ENCODE assay signal across 25 mouse cellular contexts in the genomic region with DNA sequence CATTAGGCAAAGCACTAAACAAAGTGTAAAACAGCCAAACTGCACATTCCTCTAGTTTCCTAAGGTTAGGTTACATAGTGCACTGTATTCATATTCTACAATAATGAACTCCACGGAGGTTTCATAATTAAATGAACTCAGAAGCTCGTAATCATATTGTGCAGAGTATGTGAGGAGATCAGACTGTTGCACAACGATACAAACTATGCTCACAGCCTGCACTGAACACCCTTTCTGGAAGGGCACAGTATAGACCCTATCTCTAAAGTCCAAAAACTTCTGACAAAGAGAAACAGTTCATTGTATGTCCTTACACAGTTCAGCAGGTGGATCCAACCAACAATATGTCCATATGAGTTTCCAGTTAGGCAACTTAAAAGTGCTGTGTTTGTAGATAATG.
DNase-seq lines count a peak whose midpoint lies in the region; ATAC-seq and TF ChIP-seq lines count a peak whose summit lies in the region.
"Had no signal": no experiment of that assay in that cellular context is flagged by ENCODE, and none has a peak within 500 bp of the region (broad histone marks: within the 10 kb centered on the region; RNA-seq: fewer than 3 reads in every experiment).

No protein-coding gene starts in this region.

- no peak overlapping the region for H3K9ac ChIP-seq in hindbrain, embryonic 14.5 days
- no peak overlapping the region for H3K9ac ChIP-seq in hindbrain, embryonic 12.5 days
- H3K9ac ChIP-seq in lung, postnatal 0 days (replicated peaks; ENCODE audit: low read depth), result no peak overlapping the region
- H3K9ac ChIP-seq in neural tube, embryonic 13.5 days, result no peak overlapping the region
- no peak overlapping the region for H3K9ac ChIP-seq in neural tube, embryonic 15.5 days (replicated peaks)
- H3K9ac ChIP-seq: embryonic facial prominence, embryonic 12.5 days; forebrain, postnatal 0 days; hindbrain, embryonic 13.5 days had no signal

- H3K4me1 ChIP-seq in hindbrain, embryonic 14.5 days (replicated peaks; ENCODE audit: control insufficient read depth, insufficient read depth, low read length), result peaks cover 45% of the 10 kb centered on the region
- H3K4me1 ChIP-seq in hindbrain, embryonic 12.5 days, result peaks cover 24% of the 10 kb centered on the region
- H3K4me1 ChIP-seq in lung, postnatal 0 days (ENCODE audit: insufficient read depth, low read depth, low read length), result no peaks in the 10 kb centered on the region
- no peaks in the 10 kb centered on the region; the same call in 1 of the 2 replicates for H3K4me1 ChIP-seq in lung, adult 2 months (ENCODE audit: control insufficient read depth, insufficient read depth, low read length)
- peaks cover 81% of the 10 kb centered on the region for H3K4me1 ChIP-seq in neural tube, embryonic 13.5 days (replicated peaks)
- peaks cover 42% of the 10 kb centered on the region for H3K4me1 ChIP-seq in neural tube, embryonic 15.5 days

- H3K27me3 ChIP-seq in hindbrain, embryonic 14.5 days (ENCODE audit: control insufficient read depth, insufficient read depth, low read length), result no peaks in the 10 kb centered on the region
- no peaks in the 10 kb centered on the region for H3K27me3 ChIP-seq in hindbrain, embryonic 12.5 days
- no peaks in the 10 kb centered on the region for H3K27me3 ChIP-seq in lung, postnatal 0 days (replicated peaks; ENCODE audit: insufficient read depth, low read length)
- no peaks in the 10 kb centered on the region for H3K27me3 ChIP-seq in neural tube, embryonic 13.5 days
- H3K27me3 ChIP-seq in neural tube, embryonic 15.5 days (replicated peaks), result no peaks in the 10 kb centered on the region
- H3K27me3 ChIP-seq: embryonic facial prominence, embryonic 12.5 days; hindbrain, embryonic 13.5 days had no signal

- DNase-seq in hindbrain, embryonic 14.5 days (ENCODE audit: low spot score), result no peak
- peak; percentile 9 for DNase-seq in lung, postnatal 0 days (ENCODE audit: low spot score)
- DNase-seq in lung, adult 2 months, result no peak
- DNase-seq: adrenal gland, adult 8-10 months; adrenal gland, postnatal 25 days; cerebellum, adult 11-12 months; cerebellum, adult 8-10 months; cerebellum, postnatal 10 days; cerebellum, postnatal 36 days; forebrain, postnatal 0 days; gastrocnemius, adult 2 months; gastrocnemius, postnatal 14 days; heart, adult 11 months had no signal

- WGBS in hindbrain, embryonic 14.5 days, result 58% methylated on average over 3 of the region's 3 CpGs
- WGBS in hindbrain, embryonic 12.5 days, result 81% methylated on average over 3 of the region's 3 CpGs
- 67% methylated on average over 3 of the region's 3 CpGs for WGBS in lung, postnatal 0 days
- 80% methylated on average over 3 of the region's 3 CpGs for WGBS in lung, adult 2 months
- 71% methylated on average over 3 of the region's 3 CpGs for WGBS in neural tube, embryonic 13.5 days
- 66% methylated on average over 3 of the region's 3 CpGs for WGBS in neural tube, embryonic 15.5 days

- no peak overlapping the region for H3K4me2 ChIP-seq in hindbrain, embryonic 14.5 days (replicated peaks)
- H3K4me2 ChIP-seq in hindbrain, embryonic 12.5 days (replicated peaks), result no peak overlapping the region
- H3K4me2 ChIP-seq in lung, postnatal 0 days (replicated peaks; ENCODE audit: low read depth, low read length), result no peak overlapping the region
- no peak overlapping the region for H3K4me2 ChIP-seq in neural tube, embryonic 13.5 days
- no peak overlapping the region for H3K4me2 ChIP-seq in neural tube, embryonic 15.5 days
- H3K4me2 ChIP-seq: embryonic facial prominence, embryonic 12.5 days; heart, embryonic 11.5 days; hindbrain, embryonic 13.5 days had no signal

- H3K9me3 ChIP-seq in hindbrain, embryonic 14.5 days (ENCODE audit: control insufficient read depth, low read length), result no peaks in the 10 kb centered on the region
- no peaks in the 10 kb centered on the region for H3K9me3 ChIP-seq in hindbrain, embryonic 12.5 days (replicated peaks)
- H3K9me3 ChIP-seq in lung, postnatal 0 days (ENCODE audit: low read length), result no peaks in the 10 kb centered on the region
- no peaks in the 10 kb centered on the region for H3K9me3 ChIP-seq in neural tube, embryonic 13.5 days
- H3K9me3 ChIP-seq in neural tube, embryonic 15.5 days (replicated peaks), result no peaks in the 10 kb centered on the region
- H3K9me3 ChIP-seq: embryonic facial prominence, embryonic 12.5 days; hindbrain, embryonic 13.5 days had no signal

- no peak for TF ChIP-seq CTCF in lung, postnatal 0 days (IDR thresholded peaks at IDR 0.05)
- TF ChIP-seq CTCF in lung, adult 2 months (IDR thresholded peaks at IDR 0.05; ENCODE audit: insufficient read depth, low read length), result no peak

- H3K27ac ChIP-seq in hindbrain, embryonic 14.5 days, result no peak overlapping the region
- H3K27ac ChIP-seq in hindbrain, embryonic 12.5 days, result no peak overlapping the region
- no peak overlapping the region for H3K27ac ChIP-seq in lung, postnatal 0 days (ENCODE audit: low read length)
- 0 out of 2 replicates have a peak overlapping the region, but pooled peaks have one; percentile 10 for H3K27ac ChIP-seq in neural tube, embryonic 13.5 days (replicated peaks)
- H3K27ac ChIP-seq in neural tube, embryonic 15.5 days (replicated peaks), result no peak overlapping the region
- H3K27ac ChIP-seq: embryonic facial prominence, embryonic 12.5 days; gastrocnemius, adult 2 months; hindbrain, embryonic 13.5 days; hindbrain, postnatal 0 days had no signal

- no peaks in the 10 kb centered on the region for H3K36me3 ChIP-seq in hindbrain, embryonic 14.5 days (replicated peaks; ENCODE audit: control insufficient read depth, insufficient read depth)
- no peaks in the 10 kb centered on the region for H3K36me3 ChIP-seq in hindbrain, embryonic 12.5 days
- H3K36me3 ChIP-seq in lung, postnatal 0 days (ENCODE audit: insufficient read depth, low read length), result no peaks in the 10 kb centered on the region
- no peaks in the 10 kb centered on the region for H3K36me3 ChIP-seq in neural tube, embryonic 13.5 days
- H3K36me3 ChIP-seq in neural tube, embryonic 15.5 days, result no peaks in the 10 kb centered on the region
- H3K36me3 ChIP-seq: embryonic facial prominence, embryonic 12.5 days; hindbrain, embryonic 13.5 days had no signal

- 0 out of 2 replicates have a peak, but pooled peaks have one; percentile 2 for ATAC-seq in hindbrain, embryonic 14.5 days (ENCODE audit: low FRiP score)
- no peak for ATAC-seq in hindbrain, embryonic 12.5 days (ENCODE audit: low FRiP score)
- no peak for ATAC-seq in lung, postnatal 0 days
- ATAC-seq in neural tube, embryonic 13.5 days (ENCODE audit: low read depth), result no peak
- ATAC-seq in neural tube, embryonic 15.5 days (ENCODE audit: low FRiP score), result no peak
- no peak for ATAC-seq in inflammation-experienced regulatory T-cells, adult 6 months
- ATAC-seq: activated CD4-positive, CD25-positive, alpha-beta regulatory T cell, adult 4 months; CD4-positive, CD25-positive, alpha-beta regulatory T cell, adult 4 months; forebrain, embryonic 14.5 days; forebrain, postnatal 0 days; hindbrain, postnatal 0 days had no signal

- no peak for TF ChIP-seq POLR2A in lung, adult 2 months (IDR thresholded peaks at IDR 0.05; ENCODE audit: borderline replicate concordance, extremely low read depth, low read depth, low read length)

- no peak overlapping the region for H3K4me3 ChIP-seq in hindbrain, embryonic 14.5 days (replicated peaks; ENCODE audit: low read length)
- no peak overlapping the region for H3K4me3 ChIP-seq in hindbrain, embryonic 12.5 days
- H3K4me3 ChIP-seq in lung, postnatal 0 days (ENCODE audit: low read depth, low read length), result no peak overlapping the region
- no peak overlapping the region for H3K4me3 ChIP-seq in lung, adult 2 months (replicated peaks; ENCODE audit: extremely low read depth, low read depth, low read length)
- H3K4me3 ChIP-seq in neural tube, embryonic 13.5 days, result no peak overlapping the region
- no peak overlapping the region for H3K4me3 ChIP-seq in neural tube, embryonic 15.5 days (replicated peaks)
- H3K4me3 ChIP-seq: embryonic facial prominence, embryonic 12.5 days; erythroblast, embryonic 14.5 days; gastrocnemius, adult 2 months; hindbrain, embryonic 13.5 days had no signal

- TF ChIP-seq EP300 in lung, postnatal 0 days (IDR thresholded peaks at IDR 0.05), result no peak
